ENCODE assay signal across 21 mouse cellular contexts in the genomic region with DNA sequence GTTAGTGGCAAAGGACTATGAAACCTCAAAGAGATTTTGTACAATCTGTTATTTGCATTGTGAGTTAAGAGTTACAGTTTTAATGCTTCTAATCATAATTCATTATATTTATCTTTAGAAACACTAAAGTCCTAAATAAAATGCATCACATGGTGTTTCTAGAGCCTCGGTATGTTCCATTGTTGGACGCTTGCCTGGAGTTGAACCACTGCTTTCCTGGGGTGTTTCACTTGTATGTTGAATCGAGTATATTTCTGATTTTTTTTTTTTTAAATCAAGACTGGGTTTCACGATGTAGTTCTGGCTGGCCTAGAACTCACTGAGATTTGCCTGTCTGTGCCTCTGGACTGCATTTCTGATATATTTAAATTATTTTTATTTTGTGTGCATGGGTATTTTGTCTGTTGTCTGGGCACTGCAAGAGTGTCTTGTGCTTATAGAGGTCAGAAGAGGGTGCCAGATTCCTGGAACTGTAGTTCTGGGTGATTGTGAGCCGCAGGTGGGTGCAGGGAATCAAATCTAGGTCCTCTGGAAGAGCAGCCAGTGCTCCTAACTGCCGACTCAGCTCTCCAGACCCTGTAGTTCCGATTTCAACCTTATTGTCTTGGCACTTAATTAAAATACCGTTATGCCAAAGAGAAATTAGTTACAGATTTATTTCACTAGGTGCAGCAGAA. TPM values are rescaled to one million over a fixed set of nuclear protein-coding genes. Genes with fewer than 3 reads are reported as not detected.
A peak's percentile ranks its signal among the peaks of the same experiment; 100 is the strongest.
DNase-seq lines count a peak whose midpoint lies in the region; ATAC-seq and TF ChIP-seq lines count a peak whose summit lies in the region.
"Had no signal": no experiment of that assay in that cellular context is flagged by ENCODE, and none has a peak within 500 bp of the region (broad histone marks: within the 10 kb centered on the region; RNA-seq: fewer than 3 reads in every experiment).

No protein-coding gene starts in this region.

- peaks cover 8% of the 10 kb centered on the region for H3K79me2 ChIP-seq in myocyte (ENCODE audit: control insufficient read depth, insufficient read depth)

- DNase-seq in heart, embryonic 10.5 days (ENCODE audit: low spot score) = peak; percentile 51
- DNase-seq in lung, postnatal 0 days (ENCODE audit: low spot score) = no peak
- DNase-seq in stomach, postnatal 0 days (ENCODE audit: low spot score) = no peak
- no peak for DNase-seq in layer of hippocampus, adult 11-12 months (ENCODE audit: low spot score)
- DNase-seq: cerebellum, adult 11-12 months; gastrocnemius, adult 2 months; gastrocnemius, postnatal 36 days; heart, adult 2 months; retina, postnatal 1 day; thymus, postnatal 4 days had no signal

- 88% methylated on average over 8 of the region's 8 CpGs for WGBS in heart, embryonic 10.5 days
- WGBS in heart, embryonic 12.5 days = 85% methylated on average over 8 of the region's 8 CpGs
- WGBS in lung, embryonic 15.5 days = 66% methylated on average over 8 of the region's 8 CpGs
- 57% methylated on average over 8 of the region's 8 CpGs for WGBS in lung, postnatal 0 days
- 80% methylated on average over 8 of the region's 8 CpGs for WGBS in stomach, embryonic 16.5 days
- WGBS in stomach, postnatal 0 days = 74% methylated on average over 8 of the region's 8 CpGs

- H3K27me3 ChIP-seq in heart, embryonic 10.5 days (ENCODE audit: insufficient read depth, poor library complexity, severe bottlenecking) = no peaks in the 10 kb centered on the region
- no peaks in the 10 kb centered on the region for H3K27me3 ChIP-seq in heart, embryonic 12.5 days (replicated peaks)
- no peaks in the 10 kb centered on the region for H3K27me3 ChIP-seq in lung, embryonic 15.5 days
- H3K27me3 ChIP-seq in lung, postnatal 0 days (replicated peaks; ENCODE audit: insufficient read depth, low read length) = no peaks in the 10 kb centered on the region
- no peaks in the 10 kb centered on the region for H3K27me3 ChIP-seq in stomach, embryonic 16.5 days (ENCODE audit: control insufficient read depth, insufficient read depth, low read length)
- H3K27me3 ChIP-seq in stomach, postnatal 0 days (ENCODE audit: control insufficient read depth, insufficient read depth, low read length) = no peaks in the 10 kb centered on the region
- no peaks in the 10 kb centered on the region for H3K27me3 ChIP-seq in myocyte (ENCODE audit: control insufficient read depth, insufficient read depth, insufficient read length)
- H3K27me3 ChIP-seq: forebrain, embryonic 15.5 days; hindbrain, embryonic 12.5 days; kidney, embryonic 15.5 days; limb, embryonic 15.5 days; liver, embryonic 15.5 days; neural tube, embryonic 15.5 days had no signal

- no peak for TF ChIP-seq CTCF in lung, postnatal 0 days (IDR thresholded peaks at IDR 0.05)
- TF ChIP-seq CTCF in stomach, postnatal 0 days (IDR thresholded peaks at IDR 0.05; ENCODE audit: low read depth) = no peak

- ATAC-seq in heart, embryonic 12.5 days (ENCODE audit: insufficient number of reproducible peaks, low FRiP score) = no peak
- ATAC-seq in lung, embryonic 15.5 days (ENCODE audit: borderline replicate concordance, extremely low read depth, low FRiP score, low TSS enrichment) = no peak
- no peak for ATAC-seq in lung, postnatal 0 days
- ATAC-seq in stomach, embryonic 16.5 days (ENCODE audit: insufficient read depth, low FRiP score) = no peak
- ATAC-seq in stomach, postnatal 0 days (ENCODE audit: low FRiP score, low TSS enrichment) = no peak

- H3ac ChIP-seq in myocyte (ENCODE audit: control insufficient read depth, insufficient read length) = no peak overlapping the region

- no peak overlapping the region for H3K9ac ChIP-seq in heart, embryonic 12.5 days
- H3K9ac ChIP-seq in lung, embryonic 15.5 days = no peak overlapping the region
- H3K9ac ChIP-seq in lung, postnatal 0 days (replicated peaks; ENCODE audit: low read depth) = no peak overlapping the region
- no peak overlapping the region for H3K9ac ChIP-seq in stomach, embryonic 16.5 days (ENCODE audit: low read length)
- no peak overlapping the region for H3K9ac ChIP-seq in stomach, postnatal 0 days (ENCODE audit: low read length)

- H3K4me1 ChIP-seq in heart, embryonic 10.5 days = peaks cover 12% of the 10 kb centered on the region
- H3K4me1 ChIP-seq in heart, embryonic 12.5 days (replicated peaks) = peaks cover 15% of the 10 kb centered on the region
- H3K4me1 ChIP-seq in lung, embryonic 15.5 days = peaks cover 8% of the 10 kb centered on the region; the same call in 1 of the 2 replicates
- H3K4me1 ChIP-seq in lung, postnatal 0 days (ENCODE audit: insufficient read depth, low read depth, low read length) = peaks cover 4% of the 10 kb centered on the region; the same call in 1 of the 2 replicates
- peaks cover 15% of the 10 kb centered on the region for H3K4me1 ChIP-seq in stomach, embryonic 16.5 days (ENCODE audit: control insufficient read depth, insufficient read depth, low read length)
- no peaks in the 10 kb centered on the region for H3K4me1 ChIP-seq in stomach, postnatal 0 days (replicated peaks; ENCODE audit: control insufficient read depth, insufficient read depth)

- H3K27ac ChIP-seq in heart, embryonic 10.5 days = no peak overlapping the region
- H3K27ac ChIP-seq in heart, embryonic 12.5 days (ENCODE audit: poor library complexity, severe bottlenecking) = no peak overlapping the region
- H3K27ac ChIP-seq in lung, embryonic 15.5 days = peak overlapping the region; percentile 94
- H3K27ac ChIP-seq in lung, postnatal 0 days (ENCODE audit: low read length) = no peak overlapping the region
- H3K27ac ChIP-seq in stomach, embryonic 16.5 days (ENCODE audit: low read length) = peak overlapping the region; percentile 92; the same call in 1 of the 2 replicates
- H3K27ac ChIP-seq in stomach, postnatal 0 days (replicated peaks) = no peak overlapping the region
- H3K27ac ChIP-seq: liver, embryonic 15.5 days had no signal

- H3K4me2 ChIP-seq in heart, embryonic 12.5 days = no peak overlapping the region
- H3K4me2 ChIP-seq in lung, embryonic 15.5 days = peak overlapping the region; percentile 77
- no peak overlapping the region for H3K4me2 ChIP-seq in lung, postnatal 0 days (replicated peaks; ENCODE audit: low read depth, low read length)
- H3K4me2 ChIP-seq in stomach, embryonic 16.5 days (ENCODE audit: low read depth, low read length) = peak overlapping the region; percentile 74; the same call in 1 of the 2 replicates
- no peak overlapping the region for H3K4me2 ChIP-seq in stomach, postnatal 0 days (replicated peaks; ENCODE audit: low read depth)
- H3K4me2 ChIP-seq in myocyte (ENCODE audit: low read depth) = no peak overlapping the region

- TF ChIP-seq POLR2A in myocyte (IDR thresholded peaks at IDR 0.05; ENCODE audit: insufficient read length, low read depth) = no peak

- peaks cover 24% of the 10 kb centered on the region for H3K36me3 ChIP-seq in heart, embryonic 10.5 days
- peaks cover 38% of the 10 kb centered on the region for H3K36me3 ChIP-seq in heart, embryonic 12.5 days
- H3K36me3 ChIP-seq in lung, embryonic 15.5 days = peaks cover 4% of the 10 kb centered on the region; the same call in 1 of the 2 replicates
- H3K36me3 ChIP-seq in lung, postnatal 0 days (ENCODE audit: insufficient read depth, low read length) = no peaks in the 10 kb centered on the region
- H3K36me3 ChIP-seq in stomach, embryonic 16.5 days (ENCODE audit: control insufficient read depth, insufficient read depth, low read length) = peaks cover 3% of the 10 kb centered on the region; the same call in 1 of the 2 replicates
- H3K36me3 ChIP-seq in stomach, postnatal 0 days (ENCODE audit: control insufficient read depth, insufficient read depth, low read length) = no peaks in the 10 kb centered on the region
- H3K36me3 ChIP-seq in myocyte (ENCODE audit: control insufficient read depth, insufficient read depth) = no peaks in the 10 kb centered on the region

- H3K4me3 ChIP-seq in heart, embryonic 10.5 days = no peak overlapping the region
- no peak overlapping the region for H3K4me3 ChIP-seq in heart, embryonic 12.5 days
- H3K4me3 ChIP-seq in lung, embryonic 15.5 days = 0 out of 2 replicates have a peak overlapping the region, but pooled peaks have one; percentile 69
- H3K4me3 ChIP-seq in lung, postnatal 0 days (ENCODE audit: low read depth, low read length) = no peak overlapping the region
- no peak overlapping the region for H3K4me3 ChIP-seq in stomach, embryonic 16.5 days (replicated peaks; ENCODE audit: low read length)
- H3K4me3 ChIP-seq in stomach, postnatal 0 days (ENCODE audit: low read depth, low read length) = no peak overlapping the region
- peak overlapping the region; percentile 71 for H3K4me3 ChIP-seq in myocyte

- no peak for TF ChIP-seq EP300 in lung, postnatal 0 days (IDR thresholded peaks at IDR 0.05)
- TF ChIP-seq EP300 in stomach, postnatal 0 days (optimal IDR thresholded peaks at IDR 0.05) = no peak

- no peaks in the 10 kb centered on the region for H3K9me3 ChIP-seq in heart, embryonic 10.5 days
- H3K9me3 ChIP-seq in heart, embryonic 12.5 days (replicated peaks) = no peaks in the 10 kb centered on the region
- no peaks in the 10 kb centered on the region for H3K9me3 ChIP-seq in lung, embryonic 15.5 days
- H3K9me3 ChIP-seq in lung, postnatal 0 days (ENCODE audit: low read length) = no peaks in the 10 kb centered on the region
- H3K9me3 ChIP-seq in stomach, embryonic 16.5 days (replicated peaks; ENCODE audit: control insufficient read depth, low read length) = no peaks in the 10 kb centered on the region
- no peaks in the 10 kb centered on the region for H3K9me3 ChIP-seq in stomach, postnatal 0 days (ENCODE audit: control insufficient read depth, low read length)
- H3K9me3 ChIP-seq: forebrain, embryonic 15.5 days; hindbrain, embryonic 12.5 days; kidney, embryonic 15.5 days; limb, embryonic 15.5 days; liver, embryonic 15.5 days; midbrain, embryonic 10.5 days; neural tube, embryonic 15.5 days had no signal

RNA-seq across cellular contexts. Expression of a gene that starts 1.1 kb away (rescaled TPM):
- 50.1 and 59.0 TPM in 2 replicates for polyA plus RNA-seq in heart, embryonic 10.5 days (2016; fragmentation: Nextera tagmentation; extraction: Ambion mirVana)
- 39.2 and 39.3 TPM in 2 replicates for polyA plus RNA-seq in heart, embryonic 12.5 days (2016; fragmentation: Nextera tagmentation; extraction: Ambion mirVana)
- polyA plus RNA-seq in lung, embryonic 15.5 days (2015; fragmentation: Nextera tagmentation; extraction: Ambion mirVana) = 84.1 and 85.3 TPM in 2 replicates
- polyA plus RNA-seq in lung, postnatal 0 days (2015; fragmentation: Nextera tagmentation; extraction: Ambion mirVana) = 65.4 and 69.8 TPM in 2 replicates
- polyA plus RNA-seq in stomach, embryonic 16.5 days (2015; fragmentation: Nextera tagmentation; extraction: Ambion mirVana) = 87.9 and 95.6 TPM in 2 replicates
- polyA plus RNA-seq in stomach, postnatal 0 days (2015; fragmentation: Nextera tagmentation; extraction: Ambion mirVana) = 68.3 and 73.8 TPM in 2 replicates
- 37.8 TPM for polyA plus RNA-seq in myocyte (2012; fragmentation: generic; extraction: Trizol)

RNA-seq across cellular contexts. Expression of a gene that starts 47.4 kb away (rescaled TPM):
- 13.1 and 17.4 TPM in 2 replicates for polyA plus RNA-seq in heart, embryonic 10.5 days (2016; fragmentation: Nextera tagmentation; extraction: Ambion mirVana)
- 22.1 and 23.5 TPM in 2 replicates for polyA plus RNA-seq in heart, embryonic 12.5 days (2016; fragmentation: Nextera tagmentation; extraction: Ambion mirVana)
- 8.6 and 9.1 TPM in 2 replicates for polyA plus RNA-seq in lung, embryonic 15.5 days (2015; fragmentation: Nextera tagmentation; extraction: Ambion mirVana)
- 3.3 and 3.7 TPM in 2 replicates for polyA plus RNA-seq in lung, postnatal 0 days (2015; fragmentation: Nextera tagmentation; extraction: Ambion mirVana)
- polyA plus RNA-seq in stomach, embryonic 16.5 days (2015; fragmentation: Nextera tagmentation; extraction: Ambion mirVana) = 6.5 and 9.0 TPM in 2 replicates
- polyA plus RNA-seq in stomach, postnatal 0 days (2015; fragmentation: Nextera tagmentation; extraction: Ambion mirVana) = 5.2 and 6.2 TPM in 2 replicates
- 3.3 TPM for polyA plus RNA-seq in myocyte (2012; fragmentation: generic; extraction: Trizol)

Comparison
In these comparisons a context has a peak if more than half of its experiments do, and no peak if none do; other contexts are left out.
1. H3K27ac ChIP-seq: peak in lung, embryonic 15.5 days (single experiment) and stomach, embryonic 16.5 days (single experiment); none in heart, embryonic 10.5 days (single experiment), heart, embryonic 12.5 days (single experiment), lung, postnatal 0 days (single experiment) and stomach, postnatal 0 days (single experiment).
2. H3K4me3 ChIP-seq: peak in lung, embryonic 15.5 days (single experiment) and myocyte (single experiment); none in heart, embryonic 10.5 days (single experiment), heart, embryonic 12.5 days (single experiment), lung, postnatal 0 days (single experiment), stomach, embryonic 16.5 days (single experiment) and stomach, postnatal 0 days (single experiment).
3. H3K4me2 ChIP-seq: peak in lung, embryonic 15.5 days (single experiment) and stomach, embryonic 16.5 days (single experiment); none in heart, embryonic 12.5 days (single experiment), lung, postnatal 0 days (single experiment), stomach, postnatal 0 days (single experiment) and myocyte (single experiment).